Comparison of ENCODE assay signal across 12 mouse cellular contexts in genomic region chr8:79515282-79515783, GRCm38 (mm10).
"Had no signal": no experiment of that assay in that cellular context is flagged by ENCODE, and none has a peak within 500 bp of the region (broad histone marks: within the 10 kb centered on the region; RNA-seq: fewer than 3 reads in every experiment).

No protein-coding gene starts in this region.

- H3K27ac ChIP-seq: limb, embryonic 13.5 days; liver, embryonic 14.5 days; midbrain, embryonic 13.5 days; neural tube, embryonic 15.5 days had no signal

- H3K4me3 ChIP-seq: limb, embryonic 13.5 days; midbrain, embryonic 13.5 days; myocyte; neural tube, embryonic 15.5 days had no signal

- H3K9ac ChIP-seq: limb, embryonic 13.5 days; liver, embryonic 14.5 days; midbrain, embryonic 13.5 days; neural tube, embryonic 15.5 days had no signal

- H3K9me3 ChIP-seq: midbrain, embryonic 13.5 days had no signal

- H3K27me3 ChIP-seq: limb, embryonic 13.5 days; midbrain, embryonic 13.5 days; neural tube, embryonic 15.5 days had no signal

- H3K4me1 ChIP-seq: limb, embryonic 13.5 days; midbrain, embryonic 13.5 days; neural tube, embryonic 15.5 days had no signal

- H3K36me3 ChIP-seq: limb, embryonic 13.5 days; midbrain, embryonic 13.5 days; neural tube, embryonic 15.5 days had no signal

- ATAC-seq: inflammation-experienced regulatory T-cells, adult 6 months; midbrain, embryonic 13.5 days had no signal

- H3K4me2 ChIP-seq: limb, embryonic 13.5 days; midbrain, embryonic 13.5 days; neural tube, embryonic 15.5 days had no signal

- DNase-seq: kidney, adult 8-10 months; kidney, postnatal 25 days; layer of hippocampus, postnatal 36 days; left cerebral cortex, postnatal 4 days; lung, adult 18-20 months; thymus, postnatal 4 days had no signal
